Mouse (Mus musculus): ENCODE results near the gene Lum. TPM values are rescaled to one million over a fixed set of nuclear protein-coding genes. Genes with fewer than 3 reads are reported as not detected.

Gene Lum
- total RNA-seq, 1 experiment from 2014 or later: not detected

Other genes starting within 250 kb of the Lum start
- gene Dcn, start 85.5 kb upstream of the Lum start, total RNA-seq (2017): not detected in 2 replicates
- not detected in 2 replicates for gene Kera, start 41.8 kb downstream of the Lum start, total RNA-seq (2017)
- not detected in 2 replicates for gene Epyc, start 78.9 kb downstream of the Lum start, total RNA-seq (2017)
- gene Ccer1, start 127.9 kb downstream of the Lum start, total RNA-seq (2017): not detected in 2 replicates
- gene C030005K15Rik, start 161.6 kb downstream of the Lum start, total RNA-seq (2017): not detected in 2 replicates

Measured in common myeloid progenitor, adult 5-6 weeks (primary cell).